Mouse (Mus musculus): Measurements from ENCODE around the gene Urah. TPM values are rescaled to one million over a fixed set of nuclear protein-coding genes. Genes with fewer than 3 reads are reported as not detected.
A peak's percentile ranks its signal among the peaks of the same experiment; 100 is the strongest.

Gene Urah
- polyA plus RNA-seq, 1 experiment from 2014 or later: not detected

DNA sequence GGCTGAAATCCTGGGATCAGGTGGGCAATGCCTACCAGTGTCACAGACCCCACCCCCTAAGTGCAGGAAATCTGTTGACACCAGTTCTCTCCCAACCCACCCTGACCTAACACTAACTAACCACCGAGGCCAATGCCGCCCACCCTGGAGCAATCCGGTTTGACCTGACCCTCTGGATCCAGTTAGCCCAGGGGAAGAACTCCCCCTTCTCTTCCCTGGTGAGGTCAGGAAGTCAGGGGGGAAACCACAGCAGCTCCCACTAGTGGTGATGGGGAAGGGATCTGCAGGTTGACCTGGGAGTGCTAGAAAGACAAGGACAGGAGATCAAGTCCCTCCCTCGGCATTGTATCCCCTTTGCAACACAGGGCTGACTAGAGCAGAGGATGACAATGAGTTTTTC is 10.9 kb downstream of the Urah start:
- Histone ChIP-seq H3K36me3 (no peaks in the 10 kb centered on the region), H3K4me2 (replicated peaks) (no peak overlapping the region), H3K4me1 (no peaks in the 10 kb centered on the region), H3K27me3 (replicated peaks) (peaks cover 4% of the 10 kb centered on the region; the same call in 1 of the 2 replicates), H3K9ac (no peak overlapping the region), H3K4me3 (no peak overlapping the region), H3K9me3 (no peaks in the 10 kb centered on the region), H3K27ac (no peak overlapping the region)
- no peak for ATAC-seq (ENCODE audit: low FRiP score, low read depth)
- WGBS: 67% methylated on average over 4 of the region's 4 CpGs

- Histone ChIP-seq H3K9ac (no peak overlapping the region), H3K27ac (no peak overlapping the region), H3K4me1 (no peaks in the 10 kb centered on the region), H3K9me3 (no peaks in the 10 kb centered on the region), H3K4me2 (replicated peaks) (no peak overlapping the region), H3K4me3 (no peak overlapping the region), H3K36me3 (peaks cover 4% of the 10 kb centered on the region; the same call in 1 of the 2 replicates), H3K27me3 (replicated peaks) (no peaks in the 10 kb centered on the region; the same call in 1 of the 2 replicates)
- WGBS: 91% methylated on average over 10 of the region's 10 CpGs
- ATAC-seq (ENCODE audit: low FRiP score, low read depth): no peak
These were observed 11.9 kb downstream of the Urah start for GRCm38 (mm10) chr7:140846676-140847075.

DNA sequence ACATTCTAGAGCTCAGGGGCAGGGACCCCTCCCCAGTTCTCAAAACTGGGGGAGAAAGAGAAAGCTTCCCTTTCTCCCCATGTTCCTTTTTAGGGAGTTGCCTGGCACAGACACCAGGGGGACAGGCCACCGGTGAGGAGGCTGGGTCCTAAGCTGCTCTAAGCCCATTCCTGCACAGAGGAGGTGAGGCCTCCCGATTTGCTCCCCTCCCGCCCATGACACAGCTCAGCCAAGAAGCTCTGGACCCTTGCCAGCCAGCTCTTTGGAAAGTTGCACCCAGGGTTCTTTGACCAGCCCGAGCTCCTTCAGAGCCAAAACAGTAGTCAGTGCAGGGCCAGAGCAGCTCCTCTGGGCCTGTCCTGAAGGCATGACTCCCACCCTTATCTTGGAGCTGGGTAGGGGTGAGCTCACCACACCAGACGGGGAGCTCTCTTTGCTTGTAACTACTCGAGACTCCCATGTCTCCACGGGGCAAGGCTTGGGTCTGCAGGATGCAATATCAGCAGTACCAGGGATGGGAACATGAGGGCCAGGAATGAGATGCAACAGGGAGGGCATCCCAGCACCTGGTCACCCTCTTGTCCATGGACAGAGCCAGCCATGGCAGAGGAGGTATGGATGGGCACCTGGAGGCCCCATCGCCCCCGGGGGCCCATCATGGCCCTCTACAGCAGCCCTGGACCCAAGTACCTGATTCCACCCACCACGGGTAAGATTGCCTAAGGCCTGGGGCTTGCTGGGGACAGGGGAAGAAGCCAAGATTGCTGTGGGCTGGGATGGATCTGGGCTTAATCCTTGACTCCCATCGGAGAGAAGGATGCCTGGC is 13.2 kb downstream of the Urah start, which contains the start of gene Odf3:
Gene Odf3, plus strand, starts transcription at position 51 of the 826 bp plus-strand sequence.
- Histone ChIP-seq H3K27me3 (replicated peaks) (no peaks in the 10 kb centered on the region), H3K9me3 (no peaks in the 10 kb centered on the region), H3K36me3 (peaks cover 17% of the 10 kb centered on the region), H3K4me1 (no peaks in the 10 kb centered on the region), H3K27ac (no peak within 1 kb of the TSS), H3K4me3 (no peak within 1 kb of the TSS), H3K9ac (no peak within 1 kb of the TSS), H3K4me2 (replicated peaks) (no peak within 1 kb of the TSS)
- 75% methylated on average over 11 of the region's 11 CpGs for WGBS
- no peak for ATAC-seq (ENCODE audit: low FRiP score, low read depth)

DNA sequence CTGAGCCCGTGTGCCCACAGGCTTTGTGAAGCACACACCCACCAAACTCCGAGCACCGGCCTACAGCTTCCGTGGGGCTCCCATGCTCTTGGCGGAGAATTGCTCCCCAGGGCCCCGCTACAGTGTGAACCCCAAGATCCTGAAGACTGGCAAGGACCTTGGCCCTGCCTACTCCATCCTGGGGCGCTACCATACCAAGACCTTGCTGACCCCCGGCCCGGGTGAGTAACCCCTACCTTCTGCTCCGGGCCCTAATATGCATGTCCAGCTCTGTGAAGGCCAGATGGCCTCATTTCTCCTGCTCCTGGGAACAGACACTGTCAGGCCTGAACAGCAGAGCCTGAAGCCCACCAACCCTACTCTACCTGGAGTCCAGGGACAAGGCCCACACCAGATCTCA is 13.8 kb downstream of the Urah start:
- Histone ChIP-seq H3K36me3 (peaks cover 23% of the 10 kb centered on the region), H3K4me2 (replicated peaks) (no peak overlapping the region), H3K9ac (no peak overlapping the region), H3K27ac (no peak overlapping the region), H3K27me3 (replicated peaks) (no peaks in the 10 kb centered on the region), H3K4me3 (no peak overlapping the region), H3K9me3 (no peaks in the 10 kb centered on the region), H3K4me1 (no peaks in the 10 kb centered on the region)
- WGBS: 94% methylated on average over 10 of the region's 10 CpGs
- ATAC-seq (ENCODE audit: low FRiP score, low read depth): no peak

GRCm38 (mm10) chr7:140851916-140852315 is 17.1 kb downstream of the Urah start:
- H3K9ac ChIP-seq: no peak overlapping the region
- peaks cover 11% of the 10 kb centered on the region for H3K4me1 ChIP-seq
- no peak for ATAC-seq (ENCODE audit: low FRiP score, low read depth)
- WGBS: 96% methylated on average over 4 of the region's 4 CpGs
- H3K27me3 ChIP-seq (replicated peaks): no peaks in the 10 kb centered on the region
- H3K36me3 ChIP-seq: peaks cover 33% of the 10 kb centered on the region
- H3K4me3 ChIP-seq: no peak overlapping the region
- no peak overlapping the region for H3K4me2 ChIP-seq (replicated peaks)
- H3K9me3 ChIP-seq: no peaks in the 10 kb centered on the region
- H3K27ac ChIP-seq: no peak overlapping the region

DNA sequence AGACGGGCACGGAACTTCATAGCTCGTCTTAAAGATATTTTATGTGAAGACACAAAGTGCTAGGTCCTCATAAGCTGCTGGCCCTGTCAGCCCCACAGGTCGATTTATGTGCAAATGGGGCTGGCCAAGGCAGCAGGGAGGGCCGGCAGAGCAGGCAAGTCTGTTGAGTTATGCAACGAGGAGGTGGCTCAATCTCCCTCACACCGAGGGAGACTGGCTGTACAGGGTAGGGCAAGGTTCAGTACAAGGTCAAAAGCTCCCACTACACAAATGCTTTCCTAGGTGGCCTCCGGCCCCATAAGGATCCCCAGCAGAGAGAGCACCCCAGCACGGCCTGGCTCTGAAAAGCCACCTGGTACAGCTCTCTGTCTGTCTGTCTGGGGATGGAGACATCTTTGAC is 18.6 kb downstream of the Urah start:
- no peak for ATAC-seq (ENCODE audit: low FRiP score, low read depth)
- WGBS: 88% methylated on average over 9 of the region's 9 CpGs

GRCm38 (mm10) chr7:140854483-140854882 is 19.7 kb downstream of the Urah start:
- WGBS: 93% methylated on average over 18 of the region's 18 CpGs
- Histone ChIP-seq H3K4me2 (replicated peaks) (peak overlapping the region; percentile 97; the same call in 1 of the 2 replicates), H3K27me3 (replicated peaks) (no peaks in the 10 kb centered on the region), H3K9ac (no peak overlapping the region), H3K4me1 (peaks cover 30% of the 10 kb centered on the region), H3K4me3 (no peak overlapping the region), H3K36me3 (peaks cover 43% of the 10 kb centered on the region), H3K9me3 (no peaks in the 10 kb centered on the region), H3K27ac (no peak overlapping the region)
- no peak for ATAC-seq (ENCODE audit: low FRiP score, low read depth)

More for the DNA sequence above, 18.6 kb downstream of the Urah start:
- no peak overlapping the region for H3K9ac ChIP-seq
- no peaks in the 10 kb centered on the region for H3K9me3 ChIP-seq
- no peak overlapping the region for H3K4me2 ChIP-seq (replicated peaks)
- no peak overlapping the region for H3K4me3 ChIP-seq
- peaks cover 33% of the 10 kb centered on the region for H3K36me3 ChIP-seq
- H3K27me3 ChIP-seq (replicated peaks): no peaks in the 10 kb centered on the region
- H3K4me1 ChIP-seq: peaks cover 19% of the 10 kb centered on the region
- no peak overlapping the region for H3K27ac ChIP-seq

GRCm38 (mm10) chr7:140855181-140855580 is 20.4 kb downstream of the Urah start:
- Histone ChIP-seq H3K27me3 (replicated peaks) (no peaks in the 10 kb centered on the region), H3K4me1 (peaks cover 37% of the 10 kb centered on the region), H3K27ac (no peak overlapping the region), H3K36me3 (peaks cover 50% of the 10 kb centered on the region), H3K9me3 (no peaks in the 10 kb centered on the region), H3K4me3 (peak overlapping the region; percentile 80), H3K4me2 (replicated peaks) (peak overlapping the region; percentile 97), H3K9ac (peak overlapping the region; percentile 94)
- ATAC-seq (ENCODE audit: low FRiP score, low read depth): no peak
- 77% methylated on average over 9 of the region's 9 CpGs for WGBS

- H3K27me3 ChIP-seq (replicated peaks): no peaks in the 10 kb centered on the region
- H3K9me3 ChIP-seq: no peaks in the 10 kb centered on the region
- H3K36me3 ChIP-seq: peaks cover 58% of the 10 kb centered on the region
- H3K27ac ChIP-seq: peak within 1 kb of the TSS; percentile 69
- peak within 1 kb of the TSS; percentile 94 for H3K9ac ChIP-seq
- H3K4me1 ChIP-seq: peaks cover 38% of the 10 kb centered on the region
- 1% methylated on average over 51 of the region's 51 CpGs for WGBS
- H3K4me2 ChIP-seq (replicated peaks): peak within 1 kb of the TSS; percentile 97
- H3K4me3 ChIP-seq: peak within 1 kb of the TSS; percentile 80
- peak; percentile 84 for ATAC-seq (ENCODE audit: low FRiP score, low read depth)
These were observed 21.3 kb downstream of the Urah start, which contains the start of gene Gm45785 for GRCm38 (mm10) chr7:140855860-140856784. Gene Gm45785, minus strand, starts transcription at chr7:140856331.

DNA sequence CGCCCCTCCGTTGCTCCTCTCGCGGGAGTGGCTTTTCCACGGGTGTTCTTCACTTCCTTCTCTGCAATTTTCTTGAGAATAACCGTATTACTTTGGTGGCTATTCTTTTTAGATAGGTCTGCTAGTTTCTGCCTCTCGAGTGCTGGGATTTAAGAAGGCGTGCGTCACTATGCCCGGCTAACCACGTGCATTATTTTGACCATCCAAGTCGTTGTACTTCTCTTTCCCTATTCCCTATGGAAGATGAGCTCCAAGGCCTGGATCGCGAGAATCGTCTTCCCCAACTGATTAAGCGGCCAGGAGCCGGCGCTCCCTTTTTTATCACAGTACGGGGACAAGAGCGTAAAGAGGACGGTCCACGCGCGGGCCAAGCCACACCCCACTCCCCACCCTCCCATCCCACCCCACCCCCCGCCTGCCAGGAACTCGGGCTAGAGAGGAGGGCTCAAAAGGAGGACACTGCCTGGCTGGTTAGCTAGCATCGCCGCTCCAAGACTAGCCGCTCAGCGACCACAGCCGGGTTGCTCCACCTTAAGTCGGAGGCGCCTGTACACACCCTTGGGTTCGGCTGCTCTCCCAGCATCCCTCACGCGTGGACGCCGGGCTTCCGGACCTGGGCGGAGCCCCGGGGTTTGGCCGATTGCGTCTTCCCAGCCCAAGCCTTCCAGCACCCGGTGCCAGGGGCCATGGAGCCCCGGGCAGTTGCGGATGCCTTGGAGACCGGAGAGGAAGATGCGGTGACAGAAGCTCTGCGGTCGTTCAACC is 22.1 kb downstream of the Urah start, which contains the start of gene Ric8a:
Gene Ric8a, plus strand, starts transcription at position 173 of the 765 bp plus-strand sequence.
- Histone ChIP-seq H3K9me3 (no peaks in the 10 kb centered on the region), H3K36me3 (peaks cover 60% of the 10 kb centered on the region), H3K4me1 (peaks cover 38% of the 10 kb centered on the region), H3K27me3 (replicated peaks) (no peaks in the 10 kb centered on the region), H3K9ac (peak within 1 kb of the TSS; percentile 94), H3K27ac (peak within 1 kb of the TSS; percentile 69), H3K4me2 (replicated peaks) (peak within 1 kb of the TSS; percentile 97), H3K4me3 (peak within 1 kb of the TSS; percentile 80)
- peak; percentile 75 for ATAC-seq (ENCODE audit: low FRiP score, low read depth)
- WGBS: under 1% methylated on average over 50 of the region's 50 CpGs

Measured in neural tube, embryonic 12.5 days (tissue).